Mouse (Mus musculus): Measurements from ENCODE around the gene Gmnn.

GRCm38 (mm10) chr13:24715601-24716000 lies 46.1 kb downstream of the Gmnn start:
- TF ChIP-seq CTCF (IDR thresholded peaks at IDR 0.05; ENCODE audit: insufficient read depth, low read depth, low read length) (no peak), POLR2A (IDR thresholded peaks at IDR 0.05; ENCODE audit: insufficient read depth, low read depth, low read length) (no peak)
